Mouse (Mus musculus) lung, postnatal 0 days (tissue): Measurements from ENCODE around the gene Chp2.

Experiments used
- CTCF ChIP-seq: IDR thresholded peaks from 2 replicates; pipeline ENCODE4 v1.5.1; 2016; ENCODE audit warnings: antibody characterized with exemption, mild to moderate bottlenecking
- EP300 ChIP-seq: IDR thresholded peaks from 2 replicates; pipeline ENCODE4 v1.6.1; 2016; ENCODE audit warnings: antibody characterized with exemption, mild to moderate bottlenecking, control low read depth

- TF ChIP-seq CTCF (no peak), EP300 (no peak)
Measured at GRCm38 (mm10) chr7:122203936-122204335, 15.4 kb upstream of the Chp2 start.
